Mouse (Mus musculus) kidney, embryonic 16.5 days (tissue): ENCODE data around the gene Rpe65. TPM values are rescaled to one million over a fixed set of nuclear protein-coding genes. Genes with fewer than 3 reads are reported as not detected.

Experiments
- ATAC-seq: fragments of 200-750 bp; cut with Nextera tagmentation; 2 replicates; pipeline ENCODE4 v1.8.0; 2017; ENCODE audit warnings: moderate TSS enrichment; ENCODE audit not compliant: low FRiP score, low TSS enrichment
- H3K27ac ChIP-seq: fragments of 300-500 bp; sonication (generic); 2 replicates; pipeline ENCODE4 v1.5.1; 2014; ENCODE audit warnings: low read length
- H3K27me3 ChIP-seq: fragments of 300-500 bp; sonication (generic); 2 replicates; pipeline ENCODE4 v1.6.1; 2014; ENCODE audit warnings: low read length, control low read depth, mixed read lengths; ENCODE audit not compliant: insufficient read depth
- H3K36me3 ChIP-seq: fragments of 300-500 bp; sonication (generic); 2 replicates; pipeline ENCODE4 v1.6.1; 2014; ENCODE audit warnings: low read length, control low read depth, mixed read lengths; ENCODE audit not compliant: insufficient read depth
- H3K4me1 ChIP-seq: fragments of 300-500 bp; sonication (generic); 2 replicates; pipeline ENCODE4 v1.6.1; 2014; ENCODE audit warnings: low read length, control low read depth, mixed read lengths; ENCODE audit not compliant: insufficient read depth
- H3K4me2 ChIP-seq: fragments of 300-500 bp; sonication (generic); replicated peaks from 2 replicates; pipeline ENCODE4 v1.6.1; 2014; ENCODE audit warnings: low read depth, low read length
- H3K4me3 ChIP-seq: fragments of 300-500 bp; sonication (generic); 2 replicates; pipeline ENCODE4 v1.5.1; 2014; ENCODE audit warnings: mild to moderate bottlenecking, low read length
- H3K9ac ChIP-seq: fragments of 300-500 bp; sonication (generic); replicated peaks from 2 replicates; pipeline ENCODE4 v1.6.1; 2014; ENCODE audit warnings: low read length
- H3K9me3 ChIP-seq: fragments of 300-500 bp; sonication (generic); 2 replicates; pipeline ENCODE4 v1.6.1; 2016; ENCODE audit warnings: low read length, control low read depth
- WGBS: fragments of 180-500 bp; shearing (Covaris S2); extraction: QIAGEN DNeasy Blood & Tissue Kit; methylation state at CpG from one replicate; pipeline ENCODE4 v1.1.7; 2014; 5-methylcytosine and 5-hydroxymethylcytosine counted together
- polyA plus RNA-seq: library from polyadenylated mRNA; unstranded; fragments of >200 nt; fragmentation: Nextera tagmentation; extraction: Ambion mirVana; gene quantifications from 2 replicates; pipeline ENCODE4 v1.2.1, GENCODE M21; 2015

The Rpe65 gene
- not detected in 2 replicates for polyA plus RNA-seq

GRCm38 (mm10) chr3:159598875-159599274 lies at the start of gene Rpe65:
Rpe65 (plus strand) TSS chr3:159599175.
- Histone ChIP-seq H3K9me3 (no peaks in the 10 kb centered on the region), H3K4me3 (no peak within 1 kb of the TSS), H3K9ac (no peak within 1 kb of the TSS), H3K27me3 (no peaks in the 10 kb centered on the region), H3K27ac (no peak within 1 kb of the TSS), H3K4me1 (no peaks in the 10 kb centered on the region), H3K36me3 (no peaks in the 10 kb centered on the region), H3K4me2 (no peak within 1 kb of the TSS)
- whole genome bisulfite sequencing = 72% methylated on average over 1 of the region's 1 CpGs
- no peak for ATAC-seq

- ATAC-seq = no peak
- H3K9ac ChIP-seq = no peak overlapping the region
- H3K4me2 ChIP-seq = no peak overlapping the region
These were observed 48.8 kb upstream of the Rpe65 start for GRCm38 (mm10) chr3:159550224-159550623.

DNA sequence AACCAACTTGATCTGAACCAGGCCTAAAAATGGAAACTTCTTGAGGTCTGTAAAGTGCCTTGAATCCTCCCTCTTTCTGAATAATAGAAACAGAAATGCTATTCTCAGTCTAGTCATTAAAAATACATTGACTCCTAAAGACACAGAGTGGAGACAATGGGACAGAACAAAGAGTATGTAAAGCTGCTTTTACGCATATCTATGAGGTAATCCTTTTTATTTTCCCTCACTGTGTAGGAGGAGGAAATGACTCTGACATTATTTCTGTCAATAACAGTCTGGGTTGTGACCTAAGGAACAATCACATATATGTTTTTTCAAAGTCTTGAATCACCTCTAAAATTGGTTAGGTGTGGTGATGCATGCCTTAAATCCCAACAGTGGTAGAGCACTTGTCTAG lies 16.0 kb downstream of the Rpe65 start:
- Histone ChIP-seq H3K9ac (no peak overlapping the region), H3K9me3 (no peaks in the 10 kb centered on the region), H3K27me3 (no peaks in the 10 kb centered on the region), H3K4me3 (no peak overlapping the region), H3K27ac (no peak overlapping the region), H3K4me1 (no peaks in the 10 kb centered on the region), H3K36me3 (no peaks in the 10 kb centered on the region), H3K4me2 (no peak overlapping the region)
- no peak for ATAC-seq
- 83% methylated on average over 1 of the region's 1 CpGs for WGBS

More at GRCm38 (mm10) chr3:159550224-159550623, 48.8 kb upstream of the Rpe65 start:
- H3K4me3 ChIP-seq = no peak overlapping the region
- H3K27me3 ChIP-seq = no peaks in the 10 kb centered on the region
- no peaks in the 10 kb centered on the region for H3K36me3 ChIP-seq
- no peak overlapping the region for H3K27ac ChIP-seq
- H3K4me1 ChIP-seq = no peaks in the 10 kb centered on the region
- H3K9me3 ChIP-seq = no peaks in the 10 kb centered on the region

DNA sequence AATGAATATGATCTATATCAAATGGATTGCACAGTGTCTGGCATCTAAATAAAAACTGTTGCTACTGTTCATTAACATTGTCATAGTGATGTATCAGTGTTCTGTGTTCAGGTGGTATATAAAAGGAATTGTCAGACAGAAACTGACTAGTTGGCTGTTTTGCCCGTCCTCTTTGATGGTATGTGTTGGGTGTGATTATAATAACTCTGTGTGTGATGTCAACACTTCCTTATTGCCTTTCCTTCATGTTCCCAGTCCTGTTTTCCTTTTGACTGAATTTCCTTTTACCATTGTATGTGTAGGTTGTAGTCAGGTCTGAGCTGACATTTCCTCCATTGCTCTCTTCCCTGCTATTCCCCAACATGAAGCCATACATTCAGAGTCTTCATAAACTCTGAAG lies 22.1 kb downstream of the Rpe65 start:
- 63% methylated on average over 1 of the region's 1 CpGs for WGBS
- H3K4me1 ChIP-seq = no peaks in the 10 kb centered on the region
- H3K4me3 ChIP-seq = no peak overlapping the region
- H3K4me2 ChIP-seq = no peak overlapping the region
- no peaks in the 10 kb centered on the region for H3K9me3 ChIP-seq
- H3K27ac ChIP-seq = no peak overlapping the region
- no peak overlapping the region for H3K9ac ChIP-seq
- no peak for ATAC-seq
- H3K27me3 ChIP-seq = no peaks in the 10 kb centered on the region
- H3K36me3 ChIP-seq = no peaks in the 10 kb centered on the region

DNA sequence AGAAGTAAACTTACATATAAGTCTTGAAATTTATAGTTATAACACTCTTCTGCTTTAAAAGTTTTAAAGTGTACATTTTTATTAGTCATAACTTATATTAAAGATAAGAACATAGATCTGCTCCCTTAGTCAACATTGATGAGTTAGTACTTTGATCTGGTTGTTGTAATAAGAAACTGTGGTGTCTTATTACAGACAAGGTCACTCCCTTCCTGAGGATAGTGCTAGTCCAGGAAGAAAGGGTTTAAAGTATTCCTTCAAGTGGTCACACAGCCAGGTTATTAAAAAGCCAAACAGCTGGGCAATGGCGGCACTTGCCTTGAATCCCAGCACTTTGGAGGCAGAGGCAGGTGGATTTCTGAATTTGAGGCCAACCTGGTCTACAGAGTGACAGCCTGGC lies 25.0 kb downstream of the Rpe65 start:
- H3K9me3 ChIP-seq = no peaks in the 10 kb centered on the region
- no peak overlapping the region for H3K4me2 ChIP-seq
- no peaks in the 10 kb centered on the region for H3K27me3 ChIP-seq
- 64% methylated on average over 1 of the region's 1 CpGs for WGBS
- no peaks in the 10 kb centered on the region for H3K4me1 ChIP-seq
- H3K4me3 ChIP-seq = no peak overlapping the region
- H3K9ac ChIP-seq = no peak overlapping the region
- no peak overlapping the region for H3K27ac ChIP-seq
- H3K36me3 ChIP-seq = no peaks in the 10 kb centered on the region
- no peak for ATAC-seq

- Histone ChIP-seq H3K27me3 (no peaks in the 10 kb centered on the region), H3K9me3 (no peaks in the 10 kb centered on the region), H3K4me2 (no peak overlapping the region), H3K36me3 (no peaks in the 10 kb centered on the region), H3K9ac (no peak overlapping the region), H3K27ac (no peak overlapping the region), H3K4me1 (no peaks in the 10 kb centered on the region), H3K4me3 (no peak overlapping the region)
- 71% methylated on average over 1 of the region's 1 CpGs for WGBS
- no peak for ATAC-seq
These were observed 61.8 kb downstream of the Rpe65 start for GRCm38 (mm10) chr3:159660741-159661140.

DNA sequence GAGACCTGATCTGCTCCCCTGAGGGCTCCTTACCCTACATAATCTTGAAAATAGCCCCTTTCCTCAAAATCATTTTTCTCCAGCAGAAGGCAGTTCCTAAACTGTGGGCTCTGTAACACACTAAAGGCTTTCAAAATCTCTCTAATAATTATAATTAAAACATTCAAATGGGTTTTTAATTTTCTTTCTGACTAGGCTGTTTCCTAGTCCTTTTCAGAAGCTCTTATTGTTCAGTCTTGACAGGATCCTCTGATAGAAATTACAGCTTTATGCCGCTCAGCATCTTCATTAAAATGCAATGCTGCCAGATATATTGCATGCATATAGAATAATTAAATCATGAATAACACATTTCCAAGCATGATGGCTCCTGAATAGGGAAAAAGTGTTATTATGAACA lies 64.4 kb downstream of the Rpe65 start:
- WGBS = 94% methylated on average over 1 of the region's 1 CpGs
- no peak overlapping the region for H3K4me2 ChIP-seq
- H3K27ac ChIP-seq = no peak overlapping the region
- H3K9ac ChIP-seq = no peak overlapping the region
- no peaks in the 10 kb centered on the region for H3K9me3 ChIP-seq
- no peaks in the 10 kb centered on the region for H3K4me1 ChIP-seq
- no peaks in the 10 kb centered on the region for H3K27me3 ChIP-seq
- no peaks in the 10 kb centered on the region for H3K36me3 ChIP-seq
- H3K4me3 ChIP-seq = no peak overlapping the region
- ATAC-seq = no peak

Other genes starting within 250 kb of the Rpe65 start
- 34.5 and 36.3 TPM in 2 replicates for gene Depdc1a, start 103.7 kb upstream of the Rpe65 start, polyA plus RNA-seq
- gene Wls, start 240.5 kb downstream of the Rpe65 start, polyA plus RNA-seq = 138 and 147 TPM in 2 replicates